Mouse (Mus musculus): ENCODE results near the gene Unc119. TPM values are rescaled to one million over a fixed set of nuclear protein-coding genes. Genes with fewer than 3 reads are reported as not detected.

Gene Unc119
- polyA plus RNA-seq, 1 experiment = 38.5 TPM

DNA sequence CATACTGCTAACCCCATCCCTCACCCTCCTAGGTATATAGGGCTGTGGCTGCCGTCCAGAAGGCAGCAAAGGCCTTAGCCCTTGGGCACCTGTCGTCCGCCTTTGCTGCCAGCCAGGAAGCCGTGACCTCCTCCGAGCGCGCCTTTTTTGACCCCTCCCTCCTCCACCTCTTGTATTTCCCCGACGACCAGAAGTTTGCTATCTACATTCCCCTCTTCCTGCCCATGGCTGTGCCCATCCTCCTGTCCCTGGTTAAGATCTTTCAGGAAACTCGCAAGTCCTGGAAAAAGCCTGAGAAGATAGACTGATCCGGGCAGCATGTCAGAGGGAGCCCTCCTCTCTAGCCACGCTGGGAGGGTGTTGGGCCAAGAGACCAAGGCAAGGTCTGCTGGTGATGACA, 1.6 kb upstream of the Unc119 start:
- Histone ChIP-seq H3K27ac (ENCODE audit: insufficient read depth, low read depth, low read length) (no peak overlapping the region), H3K4me3 (ENCODE audit: insufficient read depth, low read length) (no peak overlapping the region), H3K4me1 (ENCODE audit: control insufficient read depth, insufficient read depth, low read length) (peaks cover 22% of the 10 kb centered on the region)
- no peak for TF ChIP-seq POLR2A (IDR thresholded peaks at IDR 0.05; ENCODE audit: borderline replicate concordance, low read depth, low read length)
- TF ChIP-seq CTCF (IDR thresholded peaks at IDR 0.05; ENCODE audit: low read depth, low read length) = no peak

- Histone ChIP-seq H3K27ac (ENCODE audit: insufficient read depth, low read depth, low read length) (peak overlapping the region; percentile 88), H3K4me1 (ENCODE audit: control insufficient read depth, insufficient read depth, low read length) (peaks cover 43% of the 10 kb centered on the region), H3K4me3 (ENCODE audit: insufficient read depth, low read length) (peak overlapping the region; percentile 79)
- TF ChIP-seq CTCF (IDR thresholded peaks at IDR 0.05; ENCODE audit: low read depth, low read length) = no peak
- TF ChIP-seq POLR2A (IDR thresholded peaks at IDR 0.05; ENCODE audit: borderline replicate concordance, low read depth, low read length) = no peak
Measured at GRCm38 (mm10) chr11:78344328-78344889, 1.1 kb downstream of the Unc119 start.

DNA sequence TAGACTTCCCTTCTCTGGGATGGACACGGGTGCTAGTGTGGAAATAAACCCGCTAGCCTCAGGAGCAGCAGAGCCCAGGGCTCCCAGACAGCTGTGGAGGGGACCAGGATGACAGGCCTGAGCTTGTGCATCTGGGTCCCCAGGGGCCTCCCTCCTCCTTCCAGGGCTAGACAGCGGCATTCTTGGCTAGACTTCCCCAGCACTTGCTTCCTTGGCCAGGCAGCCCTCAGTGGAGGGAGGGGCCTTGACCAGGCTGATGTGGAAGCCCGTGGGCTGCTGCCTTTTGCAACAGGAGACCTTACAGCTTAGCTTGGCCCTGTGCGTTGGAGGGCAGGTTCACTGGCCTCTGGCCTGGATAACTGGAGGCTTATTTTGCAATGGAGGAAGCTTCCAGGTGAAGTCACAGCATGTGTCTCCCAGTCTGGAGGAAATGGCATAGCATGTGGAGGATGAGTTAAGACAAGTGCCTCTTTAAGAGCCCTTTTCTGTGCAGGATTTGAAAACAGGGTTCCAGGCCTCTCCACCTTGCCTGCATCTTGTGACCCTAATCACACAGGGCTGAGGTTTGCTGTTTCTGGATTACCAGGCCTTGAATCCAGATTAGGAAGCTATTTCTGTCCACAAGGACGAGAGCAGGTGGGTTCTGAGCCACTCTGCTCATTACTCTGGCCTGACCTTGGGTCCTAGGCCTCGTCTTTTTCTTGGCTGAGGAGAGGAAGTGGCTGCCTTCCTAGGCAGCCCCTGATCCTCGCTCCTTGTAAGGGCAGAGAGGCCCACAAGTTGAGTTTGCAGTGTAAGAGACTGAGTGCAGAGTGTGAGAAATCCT, 1.8 kb downstream of the Unc119 start:
- Histone ChIP-seq H3K4me3 (ENCODE audit: insufficient read depth, low read length) (peak overlapping the region; percentile 3; the same call in 1 of the 2 replicates), H3K27ac (ENCODE audit: insufficient read depth, low read depth, low read length) (peak overlapping the region; percentile 88), H3K4me1 (ENCODE audit: control insufficient read depth, insufficient read depth, low read length) (peaks cover 48% of the 10 kb centered on the region)
- TF ChIP-seq CTCF (IDR thresholded peaks at IDR 0.05; ENCODE audit: low read depth, low read length) (no peak), POLR2A (IDR thresholded peaks at IDR 0.05; ENCODE audit: borderline replicate concordance, low read depth, low read length) (no peak)

DNA sequence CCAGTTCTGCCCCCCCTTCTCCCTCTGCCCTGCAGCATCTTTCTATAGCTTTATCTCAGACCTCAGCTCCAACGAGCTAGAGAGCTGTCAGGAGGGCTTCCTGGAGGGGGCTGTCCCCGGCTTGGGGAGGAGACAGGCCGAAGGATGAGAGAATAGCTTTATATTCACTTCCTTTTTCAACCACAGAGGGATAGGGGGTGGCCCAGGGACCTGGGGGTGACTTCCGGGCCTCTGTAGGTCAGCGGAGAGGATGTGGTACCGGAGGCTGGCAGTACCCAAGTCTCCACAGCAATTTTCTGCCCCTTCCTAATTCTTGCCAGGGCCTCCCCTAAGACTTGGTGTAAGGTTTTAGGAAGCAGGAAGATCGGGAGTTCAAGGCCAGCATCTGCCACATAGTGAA, 2.5 kb downstream of the Unc119 start:
- no peak for TF ChIP-seq CTCF (IDR thresholded peaks at IDR 0.05; ENCODE audit: low read depth, low read length)
- no peak for TF ChIP-seq POLR2A (IDR thresholded peaks at IDR 0.05; ENCODE audit: borderline replicate concordance, low read depth, low read length)
- H3K27ac ChIP-seq (ENCODE audit: insufficient read depth, low read depth, low read length) = peak overlapping the region; percentile 88

GRCm38 (mm10) chr11:78346326-78347069, 3.2 kb downstream of the Unc119 start:
- H3K4me3 ChIP-seq (ENCODE audit: insufficient read depth, low read length) = peak overlapping the region; percentile 33
- peak overlapping the region; percentile 88 for H3K27ac ChIP-seq (ENCODE audit: insufficient read depth, low read depth, low read length)
- no peak for TF ChIP-seq CTCF (IDR thresholded peaks at IDR 0.05; ENCODE audit: low read depth, low read length)
- no peak for TF ChIP-seq POLR2A (IDR thresholded peaks at IDR 0.05; ENCODE audit: borderline replicate concordance, low read depth, low read length)
- H3K4me1 ChIP-seq (ENCODE audit: control insufficient read depth, insufficient read depth, low read length) = peaks cover 54% of the 10 kb centered on the region

More for the DNA sequence above, 2.5 kb downstream of the Unc119 start:
- Histone ChIP-seq H3K4me3 (ENCODE audit: insufficient read depth, low read length) (peak overlapping the region; percentile 33), H3K4me1 (ENCODE audit: control insufficient read depth, insufficient read depth, low read length) (peaks cover 54% of the 10 kb centered on the region)

DNA sequence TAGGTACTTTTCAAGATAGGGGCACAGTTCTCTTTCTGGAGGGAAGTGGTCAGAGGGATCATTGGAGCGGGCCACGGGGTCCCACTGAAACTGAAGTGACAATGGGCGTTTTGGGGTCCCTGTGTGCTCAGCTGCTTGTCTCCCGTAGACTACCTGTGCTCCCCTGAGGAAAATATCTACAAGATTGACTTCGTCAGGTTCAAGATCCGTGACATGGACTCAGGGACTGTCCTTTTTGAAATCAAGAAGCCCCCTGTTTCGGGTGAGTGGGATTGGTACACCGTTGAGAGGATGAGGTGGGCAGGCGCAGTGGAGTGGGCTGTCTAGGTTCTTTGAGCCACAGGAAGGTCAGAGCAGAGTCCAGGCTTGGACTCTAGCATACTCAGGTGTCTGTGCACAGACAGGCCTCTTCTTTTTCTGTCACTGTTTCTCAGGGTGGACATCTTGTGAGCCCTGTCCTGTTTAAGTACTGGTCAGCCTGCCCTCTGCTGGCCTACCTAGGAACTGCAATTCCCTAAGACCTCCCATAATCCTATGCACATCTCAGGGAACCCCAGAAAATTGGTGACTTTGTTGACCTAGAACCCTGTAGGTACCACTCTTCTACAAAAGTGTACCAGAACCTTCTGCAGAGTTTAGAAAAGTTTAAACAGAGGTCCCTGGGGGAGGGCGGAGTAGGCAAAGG, 3.9 kb downstream of the Unc119 start:
- H3K4me3 ChIP-seq (ENCODE audit: insufficient read depth, low read length) = no peak overlapping the region

GRCm38 (mm10) chr11:78347908-78348307, 4.6 kb downstream of the Unc119 start:
- Histone ChIP-seq H3K4me1 (ENCODE audit: control insufficient read depth, insufficient read depth, low read length) (peaks cover 59% of the 10 kb centered on the region), H3K27ac (ENCODE audit: insufficient read depth, low read depth, low read length) (peak overlapping the region; percentile 66), H3K4me3 (ENCODE audit: insufficient read depth, low read length) (no peak overlapping the region)
- no peak for TF ChIP-seq CTCF (IDR thresholded peaks at IDR 0.05; ENCODE audit: low read depth, low read length)
- no peak for TF ChIP-seq POLR2A (IDR thresholded peaks at IDR 0.05; ENCODE audit: borderline replicate concordance, low read depth, low read length)

More for the DNA sequence above, 3.9 kb downstream of the Unc119 start:
- H3K27ac ChIP-seq (ENCODE audit: insufficient read depth, low read depth, low read length) = peak overlapping the region; percentile 66
- peaks cover 54% of the 10 kb centered on the region for H3K4me1 ChIP-seq (ENCODE audit: control insufficient read depth, insufficient read depth, low read length)
- TF ChIP-seq POLR2A (IDR thresholded peaks at IDR 0.05; ENCODE audit: borderline replicate concordance, low read depth, low read length) = no peak
- TF ChIP-seq CTCF (IDR thresholded peaks at IDR 0.05; ENCODE audit: low read depth, low read length) = peak; percentile 18; the same call in 1 of the 2 replicates

DNA sequence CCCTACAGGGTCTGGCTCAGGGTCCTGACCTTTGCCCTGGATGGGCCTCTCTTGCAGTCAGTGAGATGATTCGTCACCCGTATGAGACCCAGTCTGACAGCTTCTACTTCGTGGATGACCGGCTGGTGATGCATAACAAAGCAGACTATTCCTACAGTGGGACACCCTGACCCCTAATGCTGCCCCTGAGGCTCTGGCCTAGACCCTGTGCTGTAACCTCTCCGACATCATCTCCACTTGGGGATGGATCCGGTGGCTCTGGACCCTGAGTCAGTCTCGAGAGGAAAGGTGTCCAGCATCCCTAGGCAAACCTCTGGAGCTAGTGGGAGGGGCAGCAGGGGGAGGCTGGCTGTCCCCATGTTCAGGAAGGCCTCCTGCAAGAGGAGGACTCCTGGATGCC, 5.2 kb downstream of the Unc119 start:
- TF ChIP-seq CTCF (IDR thresholded peaks at IDR 0.05; ENCODE audit: low read depth, low read length) (no peak), POLR2A (IDR thresholded peaks at IDR 0.05; ENCODE audit: borderline replicate concordance, low read depth, low read length) (no peak)
- Histone ChIP-seq H3K27ac (ENCODE audit: insufficient read depth, low read depth, low read length) (no peak overlapping the region), H3K4me1 (ENCODE audit: control insufficient read depth, insufficient read depth, low read length) (peaks cover 62% of the 10 kb centered on the region), H3K4me3 (ENCODE audit: insufficient read depth, low read length) (no peak overlapping the region)
